Mouse (Mus musculus): Measurements from ENCODE around the gene Cobl. TPM values are rescaled to one million over a fixed set of nuclear protein-coding genes. Genes with fewer than 3 reads are reported as not detected.

The Cobl gene
- total and polyA plus RNA-seq, 2 experiments from 2014 or later, result 11.4 to 17.8 TPM

DNA sequence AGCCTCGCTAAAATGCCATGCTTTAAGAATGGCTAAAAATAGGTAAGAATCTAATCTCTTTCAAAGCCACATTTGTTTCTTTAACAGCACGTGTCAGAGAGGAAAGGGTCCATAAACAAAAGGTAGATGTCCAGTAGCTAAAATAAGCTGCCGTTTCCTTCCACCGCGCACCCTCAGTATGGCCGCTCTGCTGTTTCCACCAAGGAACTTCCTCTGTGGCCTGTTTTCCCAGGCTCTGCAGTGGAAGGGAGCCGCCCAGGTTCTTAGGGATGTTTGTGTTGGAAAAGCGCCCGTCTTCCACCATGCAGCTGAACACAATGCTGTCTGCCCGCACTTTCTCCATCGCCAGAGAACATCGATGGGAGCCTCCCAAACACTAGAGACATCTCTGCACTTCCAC lies 128.6 kb downstream of the Cobl start:
- WGBS, result 75% methylated on average over 12 of the region's 12 CpGs
- H3K4me1 ChIP-seq (ENCODE audit: insufficient read depth, low read length), result no peaks in the 10 kb centered on the region
- ATAC-seq (no peak), DNase-seq (ENCODE audit: low spot score) (no peak)
- no peak overlapping the region for H3K9ac ChIP-seq (replicated peaks; ENCODE audit: low read length)
- H3K27me3 ChIP-seq (ENCODE audit: insufficient read depth, low read length), result no peaks in the 10 kb centered on the region
- H3K9me3 ChIP-seq (ENCODE audit: low read length), result no peaks in the 10 kb centered on the region
- no peak for TF ChIP-seq CTCF (IDR thresholded peaks at IDR 0.05; ENCODE audit: low read depth)
- H3K4me2 ChIP-seq (ENCODE audit: low read depth, low read length), result no peak overlapping the region
- no peaks in the 10 kb centered on the region for H3K36me3 ChIP-seq (ENCODE audit: insufficient read depth, low read length)
- no peak overlapping the region for H3K27ac ChIP-seq
- no peak overlapping the region for H3K4me3 ChIP-seq (ENCODE audit: low read length)

DNA sequence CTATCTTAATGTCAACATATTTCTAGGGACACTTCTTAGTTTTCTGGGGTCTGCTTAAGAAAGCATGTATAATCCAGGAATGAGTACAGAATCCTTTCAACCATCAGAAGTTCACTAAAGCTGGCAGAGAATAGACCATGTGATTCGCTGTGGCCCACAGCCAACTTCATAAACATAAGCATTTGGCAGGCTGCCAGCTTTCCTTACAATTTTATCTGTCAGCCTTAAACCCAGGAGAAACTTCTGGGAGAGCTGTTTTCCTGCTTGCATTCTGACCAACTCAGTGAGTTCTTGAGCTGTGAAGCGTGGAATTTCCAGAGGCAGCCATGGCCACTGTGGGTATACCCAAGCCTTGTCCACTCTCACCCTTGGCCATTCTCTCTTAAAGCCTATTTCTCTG lies 132.8 kb downstream of the Cobl start:
- no peak overlapping the region for H3K27ac ChIP-seq
- H3K36me3 ChIP-seq (ENCODE audit: insufficient read depth, low read length), result no peaks in the 10 kb centered on the region
- no peak for TF ChIP-seq CTCF (IDR thresholded peaks at IDR 0.05; ENCODE audit: low read depth)
- no peak overlapping the region for H3K9ac ChIP-seq (replicated peaks; ENCODE audit: low read length)
- DNase-seq (ENCODE audit: low spot score) (peak; percentile 76), ATAC-seq (0 out of 2 replicates have a peak, but pooled peaks have one; percentile 47)
- 47% methylated on average over 2 of the region's 2 CpGs for WGBS
- no peak overlapping the region for H3K4me3 ChIP-seq (ENCODE audit: low read length)
- no peak overlapping the region for H3K4me2 ChIP-seq (ENCODE audit: low read depth, low read length)
- H3K27me3 ChIP-seq (ENCODE audit: insufficient read depth, low read length), result no peaks in the 10 kb centered on the region
- H3K9me3 ChIP-seq (ENCODE audit: low read length), result no peaks in the 10 kb centered on the region
- no peaks in the 10 kb centered on the region for H3K4me1 ChIP-seq (ENCODE audit: insufficient read depth, low read length)

DNA sequence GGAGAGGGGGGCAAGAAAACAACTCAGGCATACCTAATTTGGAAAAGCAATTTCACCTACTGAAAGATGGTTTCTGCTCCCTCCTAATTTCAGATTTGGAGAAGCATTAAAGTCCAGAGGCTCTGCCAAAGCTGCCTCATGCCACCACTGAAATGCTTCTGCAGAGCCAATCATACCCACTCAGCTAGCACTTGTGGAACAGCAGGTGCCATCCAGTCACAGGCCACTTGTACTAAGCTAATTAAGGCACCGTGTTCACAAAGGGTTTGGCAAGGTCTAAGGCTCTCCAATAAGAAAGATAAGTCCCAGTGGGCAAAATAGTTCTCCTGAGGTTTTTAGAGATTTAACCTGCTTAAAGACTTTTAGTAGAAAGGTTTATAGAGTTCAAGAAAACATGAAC lies 143.3 kb downstream of the Cobl start:
- ATAC-seq (no peak), DNase-seq (ENCODE audit: low spot score) (no peak)
- 48% methylated on average over 1 of the region's 1 CpGs for WGBS
- Histone ChIP-seq H3K9ac (replicated peaks; ENCODE audit: low read length) (no peak overlapping the region), H3K9me3 (ENCODE audit: low read length) (no peaks in the 10 kb centered on the region), H3K27ac (no peak overlapping the region), H3K27me3 (ENCODE audit: insufficient read depth, low read length) (no peaks in the 10 kb centered on the region), H3K36me3 (ENCODE audit: insufficient read depth, low read length) (no peaks in the 10 kb centered on the region), H3K4me2 (ENCODE audit: low read depth, low read length) (no peak overlapping the region), H3K4me3 (ENCODE audit: low read length) (no peak overlapping the region), H3K4me1 (ENCODE audit: insufficient read depth, low read length) (no peaks in the 10 kb centered on the region)
- no peak for TF ChIP-seq CTCF (IDR thresholded peaks at IDR 0.05; ENCODE audit: low read depth)

DNA sequence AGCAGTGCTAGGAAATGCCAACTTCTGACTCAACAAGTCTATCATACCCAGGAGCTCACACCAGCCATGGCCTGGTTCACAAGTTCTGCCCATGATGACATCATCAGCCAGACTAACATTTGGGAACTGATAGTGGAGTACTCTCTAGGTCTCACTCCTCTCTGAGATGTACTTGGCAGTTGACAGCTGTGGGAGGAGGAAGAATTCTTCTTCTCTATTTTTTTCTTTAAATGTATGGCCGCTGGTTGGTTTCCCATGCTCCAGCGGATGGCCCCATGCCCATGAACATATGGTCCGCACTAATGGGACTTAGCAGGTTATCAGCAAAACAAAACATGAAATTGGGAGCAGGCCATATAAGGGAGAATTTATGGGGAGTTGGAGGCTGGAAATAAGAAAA lies 145.4 kb downstream of the Cobl start:
- peak; percentile 24; the same call in 1 of the 2 replicates for ATAC-seq
- no peak overlapping the region for H3K4me2 ChIP-seq (ENCODE audit: low read depth, low read length)
- TF ChIP-seq CTCF (IDR thresholded peaks at IDR 0.05; ENCODE audit: low read depth), result no peak
- no peaks in the 10 kb centered on the region for H3K36me3 ChIP-seq (ENCODE audit: insufficient read depth, low read length)
- 79% methylated on average over 3 of the region's 3 CpGs for WGBS
- DNase-seq (ENCODE audit: low spot score), result peak; percentile 19
- H3K4me3 ChIP-seq (ENCODE audit: low read length), result no peak overlapping the region
- H3K27ac ChIP-seq, result no peak overlapping the region
- no peaks in the 10 kb centered on the region for H3K27me3 ChIP-seq (ENCODE audit: insufficient read depth, low read length)
- no peaks in the 10 kb centered on the region for H3K4me1 ChIP-seq (ENCODE audit: insufficient read depth, low read length)
- H3K9me3 ChIP-seq (ENCODE audit: low read length), result no peaks in the 10 kb centered on the region
- H3K9ac ChIP-seq (replicated peaks; ENCODE audit: low read length), result no peak overlapping the region

- no peaks in the 10 kb centered on the region for H3K4me1 ChIP-seq (ENCODE audit: insufficient read depth, low read length)
- WGBS, result 77% methylated on average over 3 of the region's 3 CpGs
- no peak overlapping the region for H3K27ac ChIP-seq
- H3K27me3 ChIP-seq (ENCODE audit: insufficient read depth, low read length), result no peaks in the 10 kb centered on the region
- no peak overlapping the region for H3K4me2 ChIP-seq (ENCODE audit: low read depth, low read length)
- DNase-seq (ENCODE audit: low spot score), result no peak
- TF ChIP-seq CTCF (IDR thresholded peaks at IDR 0.05; ENCODE audit: low read depth), result no peak
- H3K36me3 ChIP-seq (ENCODE audit: insufficient read depth, low read length), result no peaks in the 10 kb centered on the region
- ATAC-seq, result no peak
- no peak overlapping the region for H3K9ac ChIP-seq (replicated peaks; ENCODE audit: low read length)
- no peaks in the 10 kb centered on the region for H3K9me3 ChIP-seq (ENCODE audit: low read length)
- no peak overlapping the region for H3K4me3 ChIP-seq (ENCODE audit: low read length)
Measured at GRCm38 (mm10) chr11:12315670-12316069, 149.1 kb downstream of the Cobl start.

DNA sequence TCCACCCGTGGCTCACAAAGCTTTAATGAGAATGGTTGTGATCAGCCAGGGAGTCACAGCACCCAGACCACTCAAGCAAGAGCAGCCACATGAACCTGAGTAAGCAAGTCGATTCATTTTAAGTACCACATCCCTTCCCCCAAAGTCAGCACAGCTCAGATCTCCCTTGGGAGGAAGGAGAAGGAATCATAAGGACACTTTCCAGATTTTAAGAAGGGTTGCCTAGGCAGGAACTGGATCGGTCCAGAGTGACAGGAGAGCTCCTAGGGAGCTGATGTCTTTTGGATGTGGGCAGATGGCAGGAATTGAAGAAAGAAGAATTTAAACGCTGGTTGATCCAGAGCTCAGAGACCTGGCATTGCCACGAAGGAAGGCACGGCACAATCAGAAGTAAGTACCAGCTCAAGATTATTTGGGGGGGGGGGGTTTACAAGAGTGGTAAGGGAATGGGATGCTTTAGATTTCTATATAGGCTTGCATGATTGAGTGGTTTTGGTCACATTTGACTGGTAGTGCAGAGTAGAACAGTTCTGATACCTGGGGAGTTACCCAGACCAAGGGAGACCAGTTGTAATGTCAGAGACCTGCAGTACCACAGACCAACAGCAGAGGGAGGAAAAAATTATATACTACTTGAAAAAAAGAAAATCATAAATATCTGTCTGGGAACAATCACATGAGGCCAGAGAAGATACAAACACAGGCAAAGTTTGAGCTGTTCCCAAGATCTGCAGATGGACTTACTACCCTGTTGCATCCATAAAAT lies 150.3 kb downstream of the Cobl start:
- Histone ChIP-seq H3K4me3 (ENCODE audit: low read length) (no peak overlapping the region), H3K27ac (no peak overlapping the region), H3K4me1 (ENCODE audit: insufficient read depth, low read length) (no peaks in the 10 kb centered on the region), H3K9me3 (ENCODE audit: low read length) (no peaks in the 10 kb centered on the region), H3K4me2 (ENCODE audit: low read depth, low read length) (no peak overlapping the region), H3K36me3 (ENCODE audit: insufficient read depth, low read length) (no peaks in the 10 kb centered on the region), H3K9ac (replicated peaks; ENCODE audit: low read length) (no peak overlapping the region), H3K27me3 (ENCODE audit: insufficient read depth, low read length) (no peaks in the 10 kb centered on the region)
- no peak for ATAC-seq
- peak; percentile 67 for TF ChIP-seq CTCF (IDR thresholded peaks at IDR 0.05; ENCODE audit: low read depth)
- WGBS, result 80% methylated on average over 6 of the region's 6 CpGs
- peak; percentile 48 for DNase-seq (ENCODE audit: low spot score)

- no peaks in the 10 kb centered on the region for H3K4me1 ChIP-seq (ENCODE audit: insufficient read depth, low read length)
- H3K27ac ChIP-seq, result no peak overlapping the region
- no peak for TF ChIP-seq CTCF (IDR thresholded peaks at IDR 0.05; ENCODE audit: low read depth)
- no peak overlapping the region for H3K4me2 ChIP-seq (ENCODE audit: low read depth, low read length)
- H3K4me3 ChIP-seq (ENCODE audit: low read length), result no peak overlapping the region
- no peak for DNase-seq (ENCODE audit: low spot score)
- no peak for ATAC-seq
- no peaks in the 10 kb centered on the region for H3K36me3 ChIP-seq (ENCODE audit: insufficient read depth, low read length)
- H3K9me3 ChIP-seq (ENCODE audit: low read length), result no peaks in the 10 kb centered on the region
- H3K27me3 ChIP-seq (ENCODE audit: insufficient read depth, low read length), result no peaks in the 10 kb centered on the region
- H3K9ac ChIP-seq (replicated peaks; ENCODE audit: low read length), result no peak overlapping the region
- WGBS, result 90% methylated on average over 6 of the region's 6 CpGs
Measured at GRCm38 (mm10) chr11:12311419-12311818, 153.3 kb downstream of the Cobl start.
